Mouse (Mus musculus) small intestine, adult 2 months (tissue): Measurements from ENCODE around the gene Gramd1b.

Experiments used
- CTCF ChIP-seq: fragments of 200-500 bp; IDR thresholded peaks from 2 replicates; pipeline ENCODE4 v1.5.1; 2012; ENCODE audit warnings: low read depth, mild to moderate bottlenecking, control low read depth, inconsistent platforms, low read length, moderate library complexity, mixed read lengths; ENCODE audit not compliant: insufficient replicate concordance, insufficient read length; ENCODE audit errors: extremely low read depth
- POLR2A ChIP-seq: fragments of 200-500 bp; IDR thresholded peaks from 2 replicates; pipeline ENCODE4 v1.6.1; 2012; ENCODE audit warnings: low read depth, mild to moderate bottlenecking, control low read depth, inconsistent platforms, low read length, moderate library complexity

DNA sequence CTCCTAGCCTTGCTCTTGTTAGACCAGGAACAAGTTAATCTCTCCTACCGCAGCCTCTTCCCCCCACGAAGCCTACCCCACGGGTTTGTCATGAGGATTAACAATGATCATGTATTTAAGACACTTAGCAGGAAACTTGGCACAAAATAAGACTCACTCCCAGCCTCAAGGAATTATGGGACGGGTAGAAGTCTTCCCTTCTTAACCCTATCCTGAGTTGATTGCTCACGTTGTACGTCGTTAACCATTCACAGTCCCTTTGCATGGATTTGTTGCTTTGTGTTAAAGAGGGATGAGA is 80.8 kb downstream of the Gramd1b start:
- TF ChIP-seq POLR2A (no peak), CTCF (no peak)
